Mouse (Mus musculus): Measurements from ENCODE around the gene Gm29094.
"Not testable (repeated sequence)": the region's sequence is repeated elsewhere in the genome, so short reads cannot be mapped to it uniquely, and the experiment has no call there.

The Gm29094 gene

DNA sequence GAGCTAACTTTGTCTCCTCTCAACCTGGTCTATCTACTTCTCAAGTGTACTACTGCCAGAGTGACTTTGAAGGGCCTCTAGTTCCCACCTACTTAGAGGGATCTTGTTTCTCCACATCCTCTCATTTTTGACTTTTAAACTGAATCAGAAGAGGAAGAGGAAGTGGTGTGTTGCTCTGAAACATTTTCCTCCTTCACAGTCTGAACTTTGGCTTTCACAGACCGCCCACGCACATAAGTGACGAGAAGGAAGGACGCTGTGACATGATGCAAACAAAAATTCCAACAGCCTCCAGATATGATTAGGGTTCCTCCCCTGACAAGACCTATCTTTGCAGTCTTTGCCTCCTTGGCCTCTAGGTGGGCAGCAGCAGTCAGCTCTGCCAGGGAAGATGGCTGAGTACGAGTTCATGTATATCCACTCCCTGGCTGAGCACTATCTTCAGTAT lies at the start of gene Gm29094, which contains the start of gene Bcl2a1b:
Gene Gm29094, plus strand, starts transcription at position 411 of the 448 bp plus-strand sequence.
Gene Bcl2a1b, plus strand, starts transcription at position 241 of the 448 bp plus-strand sequence.
- DNase-seq = not testable (repeated sequence)

DNA sequence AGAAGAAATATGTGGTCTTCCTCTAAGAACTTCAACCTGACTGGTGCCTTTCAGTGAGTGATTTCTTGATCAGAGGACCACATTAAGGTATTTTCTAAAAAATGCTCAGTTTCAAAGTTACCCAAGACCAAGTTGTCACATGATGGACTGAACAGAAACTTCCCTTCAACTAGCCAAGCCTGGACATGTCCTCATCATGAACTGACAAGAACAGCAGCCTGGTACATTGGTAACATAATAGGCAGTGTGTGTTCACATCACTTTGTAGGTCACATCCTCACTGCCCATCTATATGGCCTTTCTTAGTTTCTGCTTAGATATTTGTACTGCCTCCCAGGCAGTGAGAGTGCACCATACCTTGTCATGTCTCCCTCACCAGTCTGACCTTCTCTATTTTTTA lies 26.6 kb upstream of the Gm29094 start:
- not testable (repeated sequence) for DNase-seq

DNA sequence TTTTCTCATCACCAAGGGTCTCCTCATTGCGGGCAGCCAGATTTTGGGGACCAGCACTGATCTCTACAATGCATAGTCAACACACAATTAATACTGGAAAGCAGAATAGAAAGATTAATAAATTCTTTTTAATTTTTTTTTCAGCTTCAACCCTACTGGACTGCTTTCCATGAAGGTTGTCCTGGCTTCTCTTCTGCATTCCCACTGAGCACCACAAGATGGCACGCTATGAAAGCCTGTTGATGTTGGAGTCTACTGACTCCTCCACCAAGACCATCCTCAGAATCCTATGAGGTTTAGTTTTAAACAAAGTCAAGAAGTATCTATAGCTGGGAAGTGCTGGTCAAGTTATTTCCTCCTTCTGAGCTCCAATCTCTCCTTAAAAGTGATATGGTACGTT lies 20.3 kb upstream of the Gm29094 start:
- peak; percentile 48 to 86 for DNase-seq

DNA sequence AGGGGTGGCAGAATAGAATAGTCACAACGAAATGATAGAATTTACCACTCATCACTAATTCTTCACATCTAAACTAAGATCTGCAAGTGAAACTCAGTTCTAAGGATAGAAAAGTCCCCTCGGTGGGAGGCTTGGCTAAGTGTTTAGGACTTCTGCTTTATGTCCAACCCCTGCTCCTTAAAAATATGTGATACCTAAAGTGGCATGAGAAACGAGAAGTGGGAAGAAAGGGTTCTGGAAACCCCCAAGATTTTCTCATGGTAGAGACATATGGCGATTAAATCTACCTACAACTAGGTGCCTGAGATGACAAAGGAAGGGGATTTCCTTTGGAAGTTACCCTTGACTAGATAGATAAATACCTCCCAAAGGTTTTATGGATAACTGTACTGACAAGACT lies 19.7 kb upstream of the Gm29094 start:
- not testable (repeated sequence) for DNase-seq

DNA sequence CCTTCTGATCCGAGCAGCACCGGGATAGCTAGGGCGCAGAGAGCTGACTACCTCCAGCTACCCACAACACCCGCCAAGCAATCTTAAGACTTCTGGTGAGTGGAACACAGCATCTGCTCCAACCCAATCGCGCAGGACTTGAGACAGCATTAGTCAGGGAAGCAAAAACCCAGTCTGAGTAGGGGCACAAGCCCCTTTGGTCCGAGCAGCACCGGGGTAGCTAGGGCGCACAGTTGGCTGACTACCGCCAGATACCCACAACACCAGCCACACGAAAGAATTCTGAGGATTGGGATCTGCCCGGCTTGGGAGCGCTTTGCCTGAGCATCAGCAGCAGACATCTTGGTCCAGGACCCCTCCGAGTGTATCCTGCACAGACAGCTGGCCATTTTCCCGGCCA lies 12.2 kb upstream of the Gm29094 start:
- DNase-seq = not testable (repeated sequence)

DNA sequence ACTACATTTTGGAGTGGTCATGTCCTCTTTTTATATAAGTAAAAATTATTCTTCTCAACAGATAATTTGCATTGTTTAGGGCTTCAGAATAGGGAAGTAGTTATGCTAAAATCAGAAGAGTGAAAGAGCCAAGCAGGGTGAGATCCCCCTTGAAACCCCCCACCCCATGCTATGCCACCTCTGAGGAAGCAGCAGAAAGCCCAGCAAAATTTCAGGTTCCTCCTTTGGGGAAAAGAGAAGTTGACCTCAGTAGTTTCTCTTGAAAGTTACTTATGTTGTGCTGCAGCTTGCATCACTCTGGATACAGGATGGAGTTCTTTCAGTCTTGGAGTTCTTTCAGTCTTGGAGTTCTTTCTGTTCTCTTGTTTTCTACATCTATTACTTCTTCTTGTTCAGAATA lies 3.7 kb upstream of the Gm29094 start:
- DNase-seq = not testable (repeated sequence)

DNA sequence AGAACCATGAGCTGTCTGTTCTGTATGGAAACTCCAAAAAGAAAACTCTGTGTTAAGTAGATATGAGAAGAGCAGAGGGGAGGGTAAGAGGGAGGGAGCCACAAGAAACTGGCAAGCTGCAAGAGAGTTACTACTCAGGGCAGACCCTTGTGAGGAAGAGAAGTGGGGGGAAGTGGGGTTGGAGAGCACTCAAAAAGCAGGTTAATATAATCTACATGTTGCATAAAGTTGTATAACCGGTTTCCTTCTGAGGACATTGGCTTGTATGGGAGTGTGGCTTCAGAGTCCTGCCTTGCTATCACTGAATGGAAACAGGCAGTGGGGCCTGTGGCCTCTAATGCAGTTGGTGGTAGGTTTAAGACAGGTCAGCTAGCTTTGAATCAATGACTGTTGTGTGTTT lies 1.7 kb upstream of the Gm29094 start:
- not testable (repeated sequence) for DNase-seq

DNA sequence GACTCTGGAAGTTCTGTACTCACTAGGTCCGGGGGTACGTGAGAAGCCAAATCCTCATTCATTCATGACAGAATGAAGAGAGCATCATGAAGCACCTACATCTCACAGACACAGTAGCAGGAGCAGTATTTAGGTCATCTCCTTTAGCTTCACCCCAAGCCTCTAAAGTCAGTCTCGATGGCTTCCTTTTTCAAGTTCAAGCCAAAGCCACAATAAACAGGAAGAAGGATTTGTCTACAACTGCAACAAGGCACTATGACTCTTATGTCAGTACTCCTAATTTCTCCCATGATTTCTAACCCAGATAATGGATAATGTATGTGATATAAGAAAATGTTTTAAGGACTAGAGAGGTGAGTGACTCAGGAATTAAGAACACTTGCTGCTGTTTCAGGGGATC lies 830 bp upstream of the Gm29094 start:
- not testable (repeated sequence) for DNase-seq

DNA sequence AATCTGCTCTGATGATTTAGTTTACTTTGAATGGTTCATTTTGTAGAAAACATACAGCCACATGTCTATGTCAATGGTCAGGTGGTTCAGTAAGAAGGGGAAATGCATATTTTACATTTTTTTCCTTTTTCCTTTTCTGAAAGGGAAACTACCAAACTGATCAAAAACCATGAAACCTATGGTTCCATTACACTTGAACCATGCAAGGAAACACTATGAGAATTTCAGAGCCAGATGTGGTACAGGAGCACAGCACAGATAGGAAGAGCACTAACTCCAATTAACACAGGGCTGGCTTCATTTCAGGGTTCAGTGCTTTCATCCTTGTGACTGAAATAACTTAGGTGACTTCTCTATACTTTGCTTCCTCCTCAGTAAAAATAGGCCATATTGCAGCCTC lies 3.1 kb downstream of the Gm29094 start:
- DNase-seq = not testable (repeated sequence)

DNA sequence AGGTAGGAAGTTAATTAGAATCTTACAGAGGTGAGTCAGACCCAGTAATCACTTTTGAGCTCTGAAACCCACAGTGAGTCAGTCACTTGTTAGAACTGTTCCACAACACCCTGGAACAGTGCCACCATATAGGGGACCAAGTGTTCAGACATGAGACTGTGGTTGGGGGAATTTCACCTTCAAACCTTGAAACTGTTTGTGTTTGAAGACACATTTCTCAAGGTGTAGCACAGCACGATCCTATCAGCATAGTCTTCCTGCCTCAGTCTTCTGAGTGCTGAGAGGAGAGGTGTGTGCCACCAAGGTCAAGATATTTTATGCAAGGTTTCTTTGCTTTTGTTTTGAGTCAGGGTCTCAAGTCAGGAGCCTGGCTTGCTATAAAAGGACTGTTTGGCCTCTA lies 9.8 kb downstream of the Gm29094 start:
- not testable (repeated sequence) for DNase-seq

DNA sequence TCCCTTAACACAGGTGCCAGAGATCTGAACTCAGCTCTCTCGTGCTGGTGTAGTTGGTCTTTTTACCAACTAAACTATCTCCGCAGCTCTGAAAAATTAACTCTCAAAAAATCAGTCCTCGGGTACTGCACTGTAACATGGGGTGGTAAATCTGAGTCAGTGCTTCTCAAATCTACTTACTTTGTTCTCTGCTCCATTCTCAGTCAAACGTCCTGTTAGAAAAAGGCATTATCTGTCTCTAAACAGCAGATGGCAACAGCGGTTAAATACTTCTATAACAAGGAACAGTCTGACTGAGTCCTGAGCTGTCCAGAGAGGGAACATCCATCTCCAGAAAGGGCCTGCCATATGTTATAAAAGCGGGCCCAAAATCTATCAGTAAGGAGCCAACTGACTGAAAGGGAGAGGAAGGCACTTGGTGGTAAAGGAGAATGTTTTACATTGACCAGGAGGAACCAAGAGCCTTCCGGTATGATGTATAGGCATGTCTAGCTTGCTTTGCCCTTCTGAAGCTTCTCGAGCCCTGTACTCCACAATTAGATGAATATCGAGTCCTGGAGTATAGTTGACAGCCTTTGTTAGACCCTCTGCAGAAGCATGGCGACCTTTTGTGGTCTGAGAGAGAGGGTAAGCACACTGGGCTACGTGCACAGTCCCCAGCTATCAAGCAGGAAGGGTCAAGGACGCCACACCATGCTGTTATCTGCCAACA lies 11.3 kb downstream of the Gm29094 start, which contains the start of gene Mthfs:
Gene Mthfs, plus strand, starts transcription at position 324 of the 712 bp plus-strand sequence.
- peak; percentile 6 to 13 for DNase-seq

DNA sequence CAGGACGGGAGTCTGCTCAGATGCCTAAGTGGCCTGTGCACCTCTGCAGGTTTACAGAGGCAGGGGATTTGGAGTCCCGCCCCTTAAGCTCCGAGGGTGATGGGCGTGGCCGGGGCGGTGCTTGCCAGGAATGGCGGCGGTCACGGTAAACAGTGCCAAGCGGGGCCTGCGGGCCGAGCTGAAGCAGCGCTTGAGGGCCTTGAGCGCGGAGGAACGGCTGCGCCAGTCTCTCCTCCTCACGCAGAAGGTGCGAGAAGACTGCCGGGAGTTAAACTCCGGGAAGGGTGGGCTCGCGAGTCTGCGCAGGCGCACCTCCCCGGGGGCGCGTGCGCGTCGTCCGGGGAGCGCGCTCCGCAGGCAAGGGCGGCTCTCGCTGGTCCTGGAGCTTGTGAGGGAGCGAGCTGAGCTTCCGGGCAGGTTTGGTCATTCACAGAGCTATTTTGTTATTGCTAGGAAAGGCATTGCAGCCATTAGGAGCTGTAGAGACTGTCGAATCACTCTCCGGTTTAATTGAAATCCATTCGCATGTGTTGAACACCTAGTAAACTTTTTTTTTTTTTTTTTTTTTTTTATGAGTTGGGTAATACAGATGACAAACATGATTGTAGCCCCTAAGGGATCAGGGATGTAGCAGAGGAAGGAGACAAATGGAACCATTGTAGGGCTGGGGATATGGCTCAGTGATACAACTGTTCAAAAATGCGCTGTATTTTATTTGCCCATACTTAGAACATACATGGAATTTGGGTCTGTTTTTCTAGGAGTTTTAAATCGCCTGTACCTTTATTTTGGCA lies 12.1 kb downstream of the Gm29094 start:
- DNase-seq = peak; percentile 88 to 89

DNA sequence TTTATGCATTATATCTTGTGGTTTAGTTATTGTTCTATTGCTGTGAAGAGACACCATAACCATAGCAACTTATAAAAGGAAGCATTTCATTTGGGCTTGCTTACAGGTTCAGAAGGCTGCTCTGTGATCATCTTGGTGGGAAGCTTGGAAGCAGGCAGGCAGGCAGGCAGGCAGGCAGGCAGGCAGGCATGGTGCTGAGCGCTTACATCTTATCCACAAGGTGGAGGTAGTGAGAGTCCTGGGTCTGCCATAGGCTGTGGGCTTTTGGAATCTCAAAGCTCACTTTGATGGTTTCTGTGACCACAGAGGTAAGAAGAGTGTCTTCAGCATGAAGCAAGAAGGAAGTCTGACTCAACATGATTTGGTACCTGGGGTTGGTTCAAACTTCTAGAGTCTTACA lies 13.2 kb downstream of the Gm29094 start:
- DNase-seq = peak; percentile 19 to 40

DNA sequence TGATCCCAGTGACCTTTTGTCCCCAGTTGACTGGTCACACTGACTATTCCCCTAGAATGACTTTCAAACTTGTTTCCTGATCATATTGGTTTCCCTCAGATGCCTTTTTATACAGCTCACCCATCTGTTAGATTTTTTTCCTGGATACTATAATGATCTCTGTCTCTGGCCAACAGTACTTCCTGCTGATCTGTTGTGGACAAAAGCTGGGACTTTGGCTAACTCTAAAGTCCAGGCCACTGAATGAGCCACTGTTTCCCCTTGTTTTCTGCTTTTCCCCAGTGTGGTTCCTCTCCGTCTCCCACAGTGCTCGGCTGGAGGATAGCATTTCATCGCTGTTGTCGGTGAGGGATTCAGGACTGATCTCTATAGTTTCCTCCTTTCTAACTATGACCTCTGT lies 19.0 kb downstream of the Gm29094 start:
- peak; percentile 21 to 25 for DNase-seq

DNA sequence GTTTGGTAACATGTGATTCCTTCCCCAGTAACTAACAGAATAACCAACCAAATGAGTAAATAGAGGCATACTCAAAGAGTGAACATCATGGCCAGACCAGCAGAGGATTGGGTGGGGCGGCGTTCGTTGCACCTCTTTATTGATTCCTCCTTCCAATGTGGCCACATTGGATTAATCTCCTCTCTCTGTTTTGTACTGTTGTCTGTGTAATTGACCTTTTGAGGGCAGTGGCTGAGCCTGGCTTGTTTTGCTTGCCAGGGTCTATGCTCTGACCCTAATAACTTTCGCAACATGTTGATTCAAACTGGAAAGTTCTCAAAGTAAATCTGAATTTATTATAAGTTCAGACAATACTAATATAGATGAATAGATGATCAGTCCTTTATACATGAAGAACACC lies 20.5 kb downstream of the Gm29094 start:
- DNase-seq = not testable (repeated sequence)

DNA sequence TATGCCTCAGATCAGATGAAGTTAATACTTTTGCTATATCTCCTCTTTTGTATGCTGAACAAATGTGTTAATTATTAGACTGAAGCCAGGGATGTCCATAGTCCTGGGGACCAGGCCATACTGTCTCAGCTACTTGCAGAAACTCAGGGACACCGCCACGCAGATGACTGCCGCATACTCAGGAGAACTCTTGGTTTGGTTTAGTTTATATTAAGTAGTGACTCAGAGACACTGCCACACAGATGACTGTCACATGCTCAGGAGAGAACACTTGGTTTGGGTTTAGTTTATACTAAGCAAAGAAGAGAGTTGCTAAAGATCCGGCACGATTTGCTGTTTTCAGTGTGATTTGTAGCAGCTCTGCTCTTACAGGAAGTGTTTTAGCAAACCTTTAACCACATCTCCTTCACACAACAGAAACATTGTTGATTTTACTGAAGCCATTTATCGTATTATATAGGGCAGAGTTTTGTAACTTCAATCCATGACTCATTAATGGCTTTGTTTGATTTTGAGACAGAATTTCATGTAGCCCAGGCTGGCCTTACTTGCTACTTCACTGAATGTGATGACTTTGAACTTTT lies 21.6 kb downstream of the Gm29094 start:
- not testable (repeated sequence) for DNase-seq

DNA sequence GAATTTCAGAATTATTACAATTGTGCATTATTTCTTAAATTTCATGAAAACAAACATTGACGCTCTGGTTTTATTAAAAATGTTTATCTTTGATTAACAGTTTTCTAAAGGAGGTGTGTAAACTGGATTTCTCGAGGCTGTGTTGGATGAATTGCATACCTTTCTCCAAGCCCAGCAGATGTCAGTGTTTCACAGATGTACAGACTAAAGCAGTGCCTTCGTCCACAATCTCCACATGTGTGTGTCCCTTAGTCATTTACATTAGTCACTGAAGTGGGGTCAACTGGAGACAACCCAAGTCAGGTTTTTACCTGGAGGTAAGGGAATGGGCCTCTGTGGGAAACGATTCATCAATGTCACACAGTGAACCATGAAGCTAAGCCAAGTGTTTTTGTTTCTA lies 26.9 kb downstream of the Gm29094 start:
- DNase-seq = no peak

DNA sequence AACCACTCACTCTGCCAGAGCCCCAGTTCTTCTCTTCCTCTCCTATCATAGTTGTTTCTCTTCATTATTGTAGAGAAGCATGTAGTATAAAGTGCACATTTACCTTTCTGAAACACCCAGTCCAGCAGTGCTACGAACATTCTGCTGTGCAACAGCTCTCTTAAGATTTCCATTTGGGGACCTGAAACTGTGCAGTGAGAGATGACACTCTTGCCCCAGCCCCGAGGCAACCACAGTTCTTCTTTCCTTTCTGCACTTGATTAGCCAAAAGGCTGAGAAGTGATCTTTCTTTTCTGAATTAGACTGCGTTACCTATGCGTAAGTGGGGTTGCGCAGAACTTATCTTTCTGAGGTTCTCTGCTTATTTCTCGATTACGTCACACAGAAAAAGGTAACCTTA lies 28.9 kb downstream of the Gm29094 start:
- DNase-seq = no peak

DNA sequence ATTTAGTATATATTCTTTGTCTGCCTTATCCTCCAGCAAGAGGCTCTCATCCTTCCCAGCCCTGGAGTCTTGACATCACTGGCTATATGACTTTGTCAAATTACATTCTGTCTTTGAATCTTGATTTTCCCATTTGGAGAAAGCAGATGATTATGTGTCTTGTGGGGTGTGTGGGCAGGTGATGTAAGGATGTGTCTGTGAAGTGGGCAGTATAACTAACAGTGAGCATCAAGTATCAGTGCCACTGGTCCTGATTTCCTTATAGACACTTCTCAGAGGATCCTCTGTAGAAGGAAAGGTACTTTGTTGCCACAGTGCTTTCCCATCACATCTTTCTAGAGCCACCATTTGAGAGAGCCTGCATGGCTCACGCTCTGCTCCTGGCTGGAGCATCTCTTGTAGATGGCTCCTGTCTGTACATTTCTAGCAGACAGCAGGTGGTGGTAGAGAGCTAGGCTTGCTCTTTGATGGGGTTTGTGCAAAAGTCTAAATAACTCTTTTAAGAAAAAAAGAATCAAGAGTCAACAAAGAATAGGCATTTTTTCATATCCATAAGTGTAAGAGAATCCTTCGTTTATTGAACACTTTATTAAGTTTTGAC lies 31.8 kb downstream of the Gm29094 start:
- DNase-seq = peak in 1 of 2 experiments; percentile 50

DNA sequence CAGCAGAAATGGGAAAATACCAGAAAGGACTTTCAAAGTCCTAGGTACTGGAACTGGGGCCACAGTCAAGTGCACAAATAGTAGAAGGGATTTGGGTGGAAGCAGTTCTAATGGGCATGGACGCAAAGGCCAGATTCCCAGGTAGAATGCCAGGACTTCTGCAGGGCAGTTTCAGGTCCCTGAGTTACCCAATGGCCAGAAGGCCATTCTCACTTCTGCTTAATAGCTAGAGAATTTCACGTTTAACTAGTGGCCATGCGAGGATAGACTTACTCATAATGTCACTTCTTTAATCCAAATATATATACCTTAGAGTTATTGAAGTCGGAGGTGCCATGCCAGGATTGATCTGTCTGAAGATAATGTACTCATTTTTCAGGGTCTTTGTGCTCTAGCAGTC lies 38.0 kb downstream of the Gm29094 start:
- DNase-seq = not testable (repeated sequence)

DNA sequence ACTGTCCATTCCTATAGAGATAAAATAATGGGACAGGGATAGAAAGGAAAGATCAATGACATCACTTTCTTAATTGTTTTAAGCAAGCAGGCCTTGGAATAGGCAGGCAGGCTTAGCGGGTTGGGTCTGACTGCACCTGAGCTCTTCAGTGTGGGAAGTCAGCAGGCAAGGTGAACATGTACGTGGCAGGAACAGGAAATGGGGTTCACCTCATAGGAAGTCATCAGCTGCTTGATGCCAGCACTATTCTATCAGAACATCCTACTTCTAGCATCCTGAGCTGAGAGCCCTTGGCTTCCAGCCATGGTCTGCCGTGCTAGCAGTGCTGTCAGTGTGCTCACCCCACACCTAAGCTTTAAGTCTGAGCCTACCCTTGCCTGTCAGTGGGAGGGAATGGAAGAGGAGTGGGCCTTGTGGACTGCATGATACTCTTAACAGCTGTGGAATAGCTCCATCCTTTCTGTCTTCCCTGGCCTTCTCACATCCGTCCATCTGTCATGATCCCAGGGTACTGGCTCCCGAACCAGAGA lies 39.9 kb downstream of the Gm29094 start:
- not testable (repeated sequence) for DNase-seq

DNA sequence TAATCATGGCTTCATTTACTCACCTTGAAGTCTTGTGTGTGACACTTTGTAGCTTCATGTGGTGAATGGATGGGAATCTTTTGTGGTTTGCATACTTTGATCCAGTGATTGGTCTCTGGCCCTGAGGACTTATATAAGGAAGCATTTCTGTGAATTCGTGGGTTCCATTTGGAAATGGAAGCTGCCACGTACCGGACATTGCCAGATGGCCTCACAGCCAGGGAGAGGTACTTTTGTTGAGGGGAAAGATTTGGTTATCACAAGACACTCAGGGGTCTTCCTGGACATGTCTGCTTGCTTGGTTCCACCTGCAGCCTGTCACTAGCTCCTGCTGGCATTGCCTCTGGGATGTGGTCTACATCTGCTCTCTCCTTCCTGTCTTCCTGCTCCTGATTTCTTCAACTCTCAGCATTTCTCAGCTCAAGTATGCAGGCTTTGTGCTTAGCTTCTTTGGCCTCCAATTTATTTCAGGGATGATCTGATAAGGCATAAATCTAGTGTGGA lies 41.4 kb downstream of the Gm29094 start:
- DNase-seq = not testable (repeated sequence)

DNA sequence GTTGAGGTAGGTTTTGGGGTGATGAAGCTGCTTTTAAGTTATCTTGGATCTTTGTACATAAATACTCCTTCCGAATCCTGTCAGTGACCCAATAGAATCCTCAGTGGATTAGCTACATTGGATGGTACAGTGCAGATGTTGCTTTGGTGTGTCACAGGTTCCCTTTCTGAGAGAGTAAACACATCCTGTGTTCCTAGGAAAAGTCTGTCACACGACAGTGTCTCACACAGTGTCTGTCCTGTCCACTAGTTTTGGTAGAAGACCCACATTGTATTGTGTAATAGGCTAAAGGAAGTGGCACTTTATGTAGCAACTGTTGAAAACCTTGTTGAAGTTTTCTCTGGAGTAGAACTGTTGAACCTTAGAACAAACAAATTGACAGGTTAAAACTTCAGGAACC lies 54.2 kb downstream of the Gm29094 start:
- no peak for DNase-seq
